Mouse (Mus musculus) lung, postnatal 0 days (tissue): ENCODE measurements at regions not wholly inside any gene's neighbourhood (a gene's known extent, or its start where the extent isn't known, plus 50 kb on each side); places are given as distances from the start of the nearest gene placed in this dataset.
"Not testable (repeated sequence)": the region's sequence is repeated elsewhere in the genome, so short reads cannot be mapped to it uniquely, and the experiment has no call there.

Experiments
- ATAC-seq: fragments of 200-750 bp; cut with Nextera tagmentation; 2 replicates; pipeline ENCODE4 v1.8.0; 2017; ENCODE audit warnings: moderate library complexity
- DNase-seq: peaks from one replicate; pipeline ENCODE4 v3.0.0-alpha.2; 2016; ENCODE audit warnings: low spot score
- H3K27ac ChIP-seq: fragments of 300-500 bp; sonication (generic); 2 replicates; pipeline ENCODE4 v1.5.1; 2014; ENCODE audit warnings: antibody characterized with exemption, mild to moderate bottlenecking, low read length, mixed read lengths
- H3K27me3 ChIP-seq: fragments of 300-500 bp; sonication (generic); replicated peaks from 2 replicates; pipeline ENCODE4 v1.6.1; 2014; ENCODE audit warnings: low read length, mixed read lengths; ENCODE audit not compliant: insufficient read depth
- H3K36me3 ChIP-seq: fragments of 300-500 bp; sonication (generic); 2 replicates; pipeline ENCODE4 v1.6.1; 2014; ENCODE audit warnings: low read length, mixed read lengths; ENCODE audit not compliant: insufficient read depth
- H3K4me1 ChIP-seq: fragments of 300-500 bp; sonication (generic); 2 replicates; pipeline ENCODE4 v1.6.1; 2014; ENCODE audit warnings: antibody characterized with exemption, low read depth, low read length, mixed read lengths; ENCODE audit not compliant: insufficient read depth
- H3K4me2 ChIP-seq: fragments of 300-500 bp; sonication (generic); replicated peaks from 2 replicates; pipeline ENCODE4 v1.6.1; 2014; ENCODE audit warnings: low read depth, mild to moderate bottlenecking, low read length, moderate library complexity, mixed read lengths
- H3K4me3 ChIP-seq: fragments of 300-500 bp; sonication (generic); 2 replicates; pipeline ENCODE4 v1.5.1; 2014; ENCODE audit warnings: low read depth, low read length
- H3K9ac ChIP-seq: fragments of 300-500 bp; sonication (generic); replicated peaks from 2 replicates; pipeline ENCODE4 v1.6.1; 2014; ENCODE audit warnings: low read depth, mild to moderate bottlenecking
- H3K9me3 ChIP-seq: fragments of 300-500 bp; sonication (generic); 2 replicates; pipeline ENCODE4 v1.6.1; 2016; ENCODE audit warnings: low read length, mixed read lengths
- CTCF ChIP-seq: IDR thresholded peaks from 2 replicates; pipeline ENCODE4 v1.5.1; 2016; ENCODE audit warnings: antibody characterized with exemption, mild to moderate bottlenecking
- EP300 ChIP-seq: IDR thresholded peaks from 2 replicates; pipeline ENCODE4 v1.6.1; 2016; ENCODE audit warnings: antibody characterized with exemption, mild to moderate bottlenecking, control low read depth
- WGBS: fragments of 180-500 bp; shearing (Covaris S2); extraction: QIAGEN DNeasy Blood & Tissue Kit; methylation state at CpG from one replicate; pipeline ENCODE4 v1.1.7; 2014; 5-methylcytosine and 5-hydroxymethylcytosine counted together

DNA sequence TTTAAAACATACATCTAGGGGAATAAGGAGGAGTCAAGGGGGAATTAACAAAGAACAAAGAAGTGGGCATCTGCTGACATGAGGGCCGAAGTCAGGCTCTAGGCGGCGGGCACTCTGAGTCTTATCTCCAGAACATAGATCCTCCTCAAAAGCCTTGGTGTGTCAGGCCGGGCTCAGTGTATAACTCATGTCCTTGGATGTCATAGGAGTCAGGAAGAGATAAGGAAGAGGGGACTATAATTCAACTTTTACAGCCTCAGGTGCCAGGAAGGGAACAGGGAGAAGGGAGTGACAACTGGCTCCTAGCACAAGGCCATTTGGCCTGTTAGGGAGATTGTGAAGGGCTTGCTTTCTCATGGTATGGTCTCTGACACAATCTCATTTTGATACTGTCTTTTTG lies 185.9 kb upstream of the Ube2e2 start:
- not testable (repeated sequence) for DNase-seq, H3K36me3 ChIP-seq, H3K9ac ChIP-seq, H3K4me3 ChIP-seq, H3K9me3 ChIP-seq, H3K27me3 ChIP-seq, ATAC-seq, H3K27ac ChIP-seq, H3K4me1 ChIP-seq, H3K4me2 ChIP-seq
- 87% methylated on average over 4 of the region's 4 CpGs for WGBS

GRCm38 (mm10) chr14:19041984-19042760 lies 148.1 kb upstream of the Ube2e2 start:
- no peaks in the 10 kb centered on the region for H3K36me3 ChIP-seq
- H3K4me3 ChIP-seq = peak overlapping the region; percentile 26
- no peaks in the 10 kb centered on the region for H3K4me1 ChIP-seq
- TF ChIP-seq EP300 = no peak
- peak; percentile 89 for TF ChIP-seq CTCF
- no peaks in the 10 kb centered on the region for H3K27me3 ChIP-seq
- ATAC-seq (peak; percentile 77), DNase-seq (peak; percentile 68)
- H3K9me3 ChIP-seq = no peaks in the 10 kb centered on the region
- no peak overlapping the region for H3K27ac ChIP-seq
- peak overlapping the region; percentile 50 for H3K4me2 ChIP-seq
- no peak overlapping the region for H3K9ac ChIP-seq
- WGBS = 3% methylated on average over 49 of the region's 49 CpGs

- Histone ChIP-seq H3K9ac (no peak overlapping the region), H3K4me1 (no peaks in the 10 kb centered on the region), H3K4me2 (no peak overlapping the region), H3K4me3 (no peak overlapping the region), H3K27ac (no peak overlapping the region), H3K36me3 (no peaks in the 10 kb centered on the region), H3K9me3 (no peaks in the 10 kb centered on the region), H3K27me3 (no peaks in the 10 kb centered on the region)
- no peak for DNase-seq
- ATAC-seq = no peak
- 16% methylated on average over 2 of the region's 2 CpGs for WGBS
- TF ChIP-seq EP300 (no peak), CTCF (no peak)
Observed at GRCm38 (mm10) chr14:19020102-19020501, 126.0 kb upstream of the Ube2e2 start.

DNA sequence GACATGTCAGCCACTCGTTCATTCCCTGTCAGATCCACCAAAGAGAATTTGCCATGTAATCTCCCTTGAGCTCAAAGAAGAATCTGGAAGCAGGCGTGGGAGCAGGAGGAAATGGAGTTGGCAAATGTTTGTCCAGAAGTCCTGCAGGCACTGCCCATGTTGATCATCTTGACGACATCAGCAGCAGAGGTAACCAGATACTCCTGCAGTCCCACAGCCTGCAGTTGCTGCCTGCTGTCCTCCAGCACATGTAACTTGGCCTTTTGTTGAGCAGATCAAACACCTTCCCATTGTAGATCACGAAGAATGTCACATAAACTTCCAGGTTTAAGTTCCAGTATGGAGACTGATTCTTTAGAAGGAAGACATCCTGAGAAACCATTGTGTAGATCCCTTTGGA lies 121.3 kb upstream of the Ube2e2 start:
- DNase-seq (no peak), ATAC-seq (no peak)
- Histone ChIP-seq H3K36me3 (no peaks in the 10 kb centered on the region), H3K4me2 (no peak overlapping the region), H3K9ac (no peak overlapping the region), H3K27ac (no peak overlapping the region), H3K4me3 (no peak overlapping the region), H3K27me3 (no peaks in the 10 kb centered on the region), H3K4me1 (no peaks in the 10 kb centered on the region), H3K9me3 (no peaks in the 10 kb centered on the region)
- 43% methylated on average over 4 of the region's 4 CpGs for WGBS
- TF ChIP-seq EP300 (no peak), CTCF (no peak)

GRCm38 (mm10) chr14:19013558-19013957 lies 119.5 kb upstream of the Ube2e2 start:
- H3K4me2 ChIP-seq, H3K27me3 ChIP-seq, H3K4me1 ChIP-seq, ATAC-seq, H3K4me3 ChIP-seq, DNase-seq, H3K9me3 ChIP-seq, H3K9ac ChIP-seq, H3K36me3 ChIP-seq, H3K27ac ChIP-seq: not testable (repeated sequence)
- WGBS = 74% methylated on average over 2 of the region's 2 CpGs

DNA sequence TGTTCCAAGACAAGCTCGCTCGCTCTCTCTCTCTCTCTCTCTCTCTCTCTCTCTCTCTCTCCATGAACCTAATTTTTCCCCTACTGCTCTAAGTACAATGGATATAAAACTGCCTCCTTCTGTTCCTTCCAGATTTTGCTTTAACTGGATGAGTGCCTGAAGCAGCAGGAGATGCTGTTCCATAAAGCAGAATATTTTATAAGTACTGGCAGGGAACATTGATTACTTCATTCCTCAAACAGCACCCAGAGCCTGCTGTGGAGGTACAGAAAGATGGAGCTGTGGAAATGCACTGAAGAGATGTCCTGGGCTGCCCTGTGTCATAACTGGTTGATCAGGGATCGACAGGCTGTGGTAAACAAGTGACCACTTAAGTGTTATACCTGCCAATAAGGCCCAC lies 89.8 kb upstream of the Ube2e2 start:
- DNase-seq (no peak), ATAC-seq (no peak)
- Histone ChIP-seq H3K27me3 (no peaks in the 10 kb centered on the region), H3K4me3 (no peak overlapping the region), H3K27ac (no peak overlapping the region), H3K4me1 (no peaks in the 10 kb centered on the region), H3K36me3 (no peaks in the 10 kb centered on the region), H3K4me2 (no peak overlapping the region), H3K9me3 (no peaks in the 10 kb centered on the region), H3K9ac (no peak overlapping the region)
- WGBS = 78% methylated on average over 3 of the region's 3 CpGs
- TF ChIP-seq EP300 (no peak), CTCF (no peak)

DNA sequence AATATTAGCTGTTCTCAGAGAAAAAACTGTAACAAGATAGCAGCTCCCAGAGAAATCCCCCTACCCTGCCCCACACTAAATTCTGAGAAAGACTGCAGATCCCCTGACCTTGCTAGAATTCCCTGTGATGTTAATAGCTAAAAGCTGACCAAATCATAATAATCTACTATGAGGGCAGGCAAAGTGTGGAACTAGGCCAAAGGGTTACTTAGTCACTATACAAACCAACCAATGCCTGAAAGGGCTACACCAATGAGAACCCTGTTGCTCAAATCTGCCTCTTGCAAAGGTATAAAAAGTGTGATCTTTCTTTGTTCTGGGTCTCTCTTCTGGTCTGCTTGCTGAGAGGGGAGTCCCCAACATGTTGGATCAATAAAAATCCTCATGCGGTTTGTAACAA lies 69.8 kb upstream of the Ube2e2 start:
- Histone ChIP-seq H3K9ac (no peak overlapping the region), H3K36me3 (no peaks in the 10 kb centered on the region), H3K4me2 (no peak overlapping the region), H3K4me1 (no peaks in the 10 kb centered on the region), H3K9me3 (no peaks in the 10 kb centered on the region), H3K4me3 (no peak overlapping the region), H3K27me3 (no peaks in the 10 kb centered on the region), H3K27ac (no peak overlapping the region)
- DNase-seq (no peak), ATAC-seq (no peak)
- TF ChIP-seq EP300 = no peak
- 96% methylated on average over 1 of the region's 1 CpGs for WGBS
